Mouse (Mus musculus) erythroblast, embryonic 14.5 days (primary cell): ENCODE measurements around the gene Kcna10.

Source experiments
- GATA1 ChIP-seq: IDR thresholded peaks from 2 replicates; pipeline ENCODE4 v1.6.1; 2012; ENCODE audit warnings: low read length, inconsistent platforms, mixed read lengths
- TAL1 ChIP-seq: IDR thresholded peaks from 3 replicates; pipeline ENCODE4 v1.6.1; 2012; ENCODE audit warnings: low read length, inconsistent platforms, mixed read lengths

DNA sequence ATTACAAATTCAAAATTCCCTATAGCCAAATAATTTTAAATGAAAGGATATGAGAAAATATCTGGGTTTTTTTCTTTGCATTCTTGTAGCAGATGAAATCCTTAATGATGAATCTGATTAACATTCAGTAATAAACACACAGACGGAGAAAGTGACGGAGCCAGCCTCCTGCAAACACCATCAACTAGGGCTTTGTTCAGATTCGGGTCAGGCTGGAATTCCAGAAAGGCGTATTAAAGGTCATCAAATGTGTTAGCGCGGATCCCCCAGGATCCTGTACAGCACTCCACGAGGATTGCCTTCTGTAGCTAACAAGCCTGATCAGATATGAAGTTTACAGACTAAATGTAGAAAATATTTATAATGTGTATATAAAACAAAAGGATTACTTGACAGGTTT lies 35.7 kb upstream of the Kcna10 start:
- TF ChIP-seq GATA1 (no peak), TAL1 (no peak)
